Mouse (Mus musculus): ENCODE results near the gene Hic2. TPM values are rescaled to one million over a fixed set of nuclear protein-coding genes. Genes with fewer than 3 reads are reported as not detected.

The Hic2 gene
- polyA plus RNA-seq, 1 experiment: 4.1 TPM

GRCm38 (mm10) chr16:17239409-17239808 is 6.0 kb downstream of the Hic2 start:
- no peak for TF ChIP-seq CTCF (IDR thresholded peaks at IDR 0.05; ENCODE audit: borderline replicate concordance, insufficient read depth, low read depth, low read length)
- TF ChIP-seq POLR2A (IDR thresholded peaks at IDR 0.05; ENCODE audit: borderline replicate concordance, insufficient read depth, low read length): no peak
- Histone ChIP-seq H3K27ac (ENCODE audit: insufficient read depth, low read length) (no peak overlapping the region), H3K4me3 (replicated peaks; ENCODE audit: insufficient read depth, low read depth, low read length) (no peak overlapping the region), H3K4me1 (ENCODE audit: control insufficient read depth, insufficient read depth, low read length) (peaks cover 6% of the 10 kb centered on the region), H3K27me3 (ENCODE audit: control insufficient read depth, insufficient read depth, low read length) (no peaks in the 10 kb centered on the region)
- whole genome bisulfite sequencing: 72% methylated on average over 2 of the region's 2 CpGs
- no peak for DNase-seq

- H3K4me1 ChIP-seq (ENCODE audit: control insufficient read depth, insufficient read depth, low read length): peaks cover 2% of the 10 kb centered on the region; the same call in 1 of the 2 replicates
- H3K27ac ChIP-seq (ENCODE audit: insufficient read depth, low read length): no peak overlapping the region
- 79% methylated on average over 1 of the region's 1 CpGs for WGBS
- no peak overlapping the region for H3K4me3 ChIP-seq (replicated peaks; ENCODE audit: insufficient read depth, low read depth, low read length)
- H3K27me3 ChIP-seq (ENCODE audit: control insufficient read depth, insufficient read depth, low read length): no peaks in the 10 kb centered on the region
- DNase-seq: no peak
- TF ChIP-seq CTCF (IDR thresholded peaks at IDR 0.05; ENCODE audit: borderline replicate concordance, insufficient read depth, low read depth, low read length): no peak
- no peak for TF ChIP-seq POLR2A (IDR thresholded peaks at IDR 0.05; ENCODE audit: borderline replicate concordance, insufficient read depth, low read length)
These were observed 10.4 kb downstream of the Hic2 start for GRCm38 (mm10) chr16:17243731-17244130.

- WGBS: 75% methylated on average over 1 of the region's 1 CpGs
- Histone ChIP-seq H3K4me3 (replicated peaks; ENCODE audit: insufficient read depth, low read depth, low read length) (no peak overlapping the region), H3K4me1 (ENCODE audit: control insufficient read depth, insufficient read depth, low read length) (no peaks in the 10 kb centered on the region; the same call in 1 of the 2 replicates), H3K27me3 (ENCODE audit: control insufficient read depth, insufficient read depth, low read length) (no peaks in the 10 kb centered on the region), H3K27ac (ENCODE audit: insufficient read depth, low read length) (no peak overlapping the region)
- TF ChIP-seq CTCF (IDR thresholded peaks at IDR 0.05; ENCODE audit: borderline replicate concordance, insufficient read depth, low read depth, low read length): no peak
- TF ChIP-seq POLR2A (IDR thresholded peaks at IDR 0.05; ENCODE audit: borderline replicate concordance, insufficient read depth, low read length): no peak
- DNase-seq: no peak
These were observed 11.6 kb downstream of the Hic2 start for GRCm38 (mm10) chr16:17244996-17245395.

- 58% methylated on average over 4 of the region's 4 CpGs for WGBS
- TF ChIP-seq CTCF (IDR thresholded peaks at IDR 0.05; ENCODE audit: borderline replicate concordance, insufficient read depth, low read depth, low read length) (no peak), POLR2A (IDR thresholded peaks at IDR 0.05; ENCODE audit: borderline replicate concordance, insufficient read depth, low read length) (no peak)
- Histone ChIP-seq H3K27ac (ENCODE audit: insufficient read depth, low read length) (no peak overlapping the region), H3K4me3 (replicated peaks; ENCODE audit: insufficient read depth, low read depth, low read length) (no peak overlapping the region), H3K4me1 (ENCODE audit: control insufficient read depth, insufficient read depth, low read length) (peaks cover 7% of the 10 kb centered on the region), H3K27me3 (ENCODE audit: control insufficient read depth, insufficient read depth, low read length) (no peaks in the 10 kb centered on the region)
- DNase-seq: peak in 1 of 2 experiments; percentile 27
These were observed 14.4 kb downstream of the Hic2 start for GRCm38 (mm10) chr16:17247727-17248126.

- Histone ChIP-seq H3K4me1 (ENCODE audit: control insufficient read depth, insufficient read depth, low read length) (peaks cover 13% of the 10 kb centered on the region), H3K4me3 (replicated peaks; ENCODE audit: insufficient read depth, low read depth, low read length) (no peak overlapping the region), H3K27me3 (ENCODE audit: control insufficient read depth, insufficient read depth, low read length) (no peaks in the 10 kb centered on the region), H3K27ac (ENCODE audit: insufficient read depth, low read length) (no peak overlapping the region)
- TF ChIP-seq POLR2A (IDR thresholded peaks at IDR 0.05; ENCODE audit: borderline replicate concordance, insufficient read depth, low read length) (no peak), CTCF (IDR thresholded peaks at IDR 0.05; ENCODE audit: borderline replicate concordance, insufficient read depth, low read depth, low read length) (no peak)
- DNase-seq: no peak
- WGBS: 72% methylated on average over 6 of the region's 6 CpGs
These were observed 15.8 kb downstream of the Hic2 start for GRCm38 (mm10) chr16:17249135-17249534.

- H3K4me1 ChIP-seq (ENCODE audit: control insufficient read depth, insufficient read depth, low read length): peaks cover 14% of the 10 kb centered on the region
- no peak overlapping the region for H3K4me3 ChIP-seq (replicated peaks; ENCODE audit: insufficient read depth, low read depth, low read length)
- WGBS: 8% methylated on average over 3 of the region's 3 CpGs
- no peak overlapping the region for H3K27ac ChIP-seq (ENCODE audit: insufficient read depth, low read length)
- DNase-seq: peak; percentile 83 to 87
- TF ChIP-seq CTCF (IDR thresholded peaks at IDR 0.05; ENCODE audit: borderline replicate concordance, insufficient read depth, low read depth, low read length): no peak
- TF ChIP-seq POLR2A (IDR thresholded peaks at IDR 0.05; ENCODE audit: borderline replicate concordance, insufficient read depth, low read length): no peak
- H3K27me3 ChIP-seq (ENCODE audit: control insufficient read depth, insufficient read depth, low read length): no peaks in the 10 kb centered on the region
These were observed 18.2 kb downstream of the Hic2 start for GRCm38 (mm10) chr16:17251539-17251938.

GRCm38 (mm10) chr16:17252086-17252726 is 18.8 kb downstream of the Hic2 start:
- Histone ChIP-seq H3K4me1 (ENCODE audit: control insufficient read depth, insufficient read depth, low read length) (peaks cover 14% of the 10 kb centered on the region), H3K4me3 (replicated peaks; ENCODE audit: insufficient read depth, low read depth, low read length) (no peak overlapping the region), H3K27me3 (ENCODE audit: control insufficient read depth, insufficient read depth, low read length) (no peaks in the 10 kb centered on the region), H3K27ac (ENCODE audit: insufficient read depth, low read length) (no peak overlapping the region)
- WGBS: 65% methylated on average over 3 of the region's 3 CpGs
- TF ChIP-seq POLR2A (IDR thresholded peaks at IDR 0.05; ENCODE audit: borderline replicate concordance, insufficient read depth, low read length) (no peak), CTCF (IDR thresholded peaks at IDR 0.05; ENCODE audit: borderline replicate concordance, insufficient read depth, low read depth, low read length) (no peak)
- DNase-seq: no peak

GRCm38 (mm10) chr16:17252841-17253240 is 19.5 kb downstream of the Hic2 start:
- no peak for DNase-seq
- no peak overlapping the region for H3K4me3 ChIP-seq (replicated peaks; ENCODE audit: insufficient read depth, low read depth, low read length)
- no peak overlapping the region for H3K27ac ChIP-seq (ENCODE audit: insufficient read depth, low read length)
- peaks cover 14% of the 10 kb centered on the region for H3K4me1 ChIP-seq (ENCODE audit: control insufficient read depth, insufficient read depth, low read length)
- TF ChIP-seq POLR2A (IDR thresholded peaks at IDR 0.05; ENCODE audit: borderline replicate concordance, insufficient read depth, low read length) (no peak), CTCF (IDR thresholded peaks at IDR 0.05; ENCODE audit: borderline replicate concordance, insufficient read depth, low read depth, low read length) (no peak)
- 88% methylated on average over 7 of the region's 7 CpGs for WGBS
- H3K27me3 ChIP-seq (ENCODE audit: control insufficient read depth, insufficient read depth, low read length): no peaks in the 10 kb centered on the region
